Mouse (Mus musculus): ENCODE results near the gene Galnt4.

DNA sequence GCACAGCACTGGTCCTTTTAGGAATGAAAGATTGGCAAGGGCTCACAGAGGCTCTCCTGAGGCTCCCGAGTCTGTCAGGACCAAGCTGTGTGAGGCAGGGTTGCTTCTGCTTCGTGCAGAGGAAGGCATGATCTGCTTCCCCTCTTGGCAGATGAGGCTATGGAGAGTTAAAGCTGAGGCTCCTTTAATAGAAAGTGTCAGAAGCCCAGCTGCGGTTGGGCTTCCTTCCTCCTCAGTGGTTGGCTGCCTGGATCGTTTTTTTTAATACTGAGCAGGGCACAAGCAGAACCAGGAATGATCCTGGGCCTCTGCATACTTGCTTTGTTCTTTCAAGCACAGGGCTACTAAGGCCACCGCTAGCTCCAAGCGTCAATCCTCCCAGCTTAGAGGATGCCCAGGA, 22.7 kb downstream of the Galnt4 start:
- TF ChIP-seq CTCF (conservative IDR thresholded peaks at IDR 0.05; ENCODE audit: low read length) = no peak
- TF ChIP-seq POU5F1 (IDR thresholded peaks at IDR 0.05; ENCODE audit: borderline replicate concordance, low read length) = no peak
- no peak for TF ChIP-seq NANOG (IDR thresholded peaks at IDR 0.05; ENCODE audit: borderline replicate concordance, low read length)
